Mouse (Mus musculus): Measurements from ENCODE around the gene Crtc3. TPM values are rescaled to one million over a fixed set of nuclear protein-coding genes. Genes with fewer than 3 reads are reported as not detected.
A peak's percentile ranks its signal among the peaks of the same experiment; 100 is the strongest.

The Crtc3 gene
- polyA plus RNA-seq (2015; fragmentation: Nextera tagmentation; extraction: Ambion mirVana), result 14.2 and 16.1 TPM in 2 replicates

- Histone ChIP-seq H3K27me3 (replicated peaks; ENCODE audit: control insufficient read depth, insufficient read depth, low read length) (no peaks in the 10 kb centered on the region), H3K4me3 (ENCODE audit: low read length) (peak within 1 kb of the TSS; percentile 82), H3K9ac (ENCODE audit: low read depth, low read length) (peak within 1 kb of the TSS; percentile 95), H3K36me3 (ENCODE audit: control insufficient read depth, insufficient read depth, low read length) (no peaks in the 10 kb centered on the region), H3K4me2 (ENCODE audit: low read length) (peak within 1 kb of the TSS; percentile 74), H3K27ac (ENCODE audit: low read depth, low read length) (peak within 1 kb of the TSS; percentile 97), H3K4me1 (ENCODE audit: control insufficient read depth, insufficient read depth, low read depth, low read length) (peaks cover 8% of the 10 kb centered on the region), H3K9me3 (ENCODE audit: control insufficient read depth, low read length) (no peaks in the 10 kb centered on the region)
- ATAC-seq, result peak; percentile 87
- under 1% methylated on average over 54 of the region's 83 CpGs for WGBS
Measured at GRCm38 (mm10) chr7:80688556-80689220, at the start of gene Crtc3. Gene Crtc3 (minus strand): TSS chr7:80688877.

DNA sequence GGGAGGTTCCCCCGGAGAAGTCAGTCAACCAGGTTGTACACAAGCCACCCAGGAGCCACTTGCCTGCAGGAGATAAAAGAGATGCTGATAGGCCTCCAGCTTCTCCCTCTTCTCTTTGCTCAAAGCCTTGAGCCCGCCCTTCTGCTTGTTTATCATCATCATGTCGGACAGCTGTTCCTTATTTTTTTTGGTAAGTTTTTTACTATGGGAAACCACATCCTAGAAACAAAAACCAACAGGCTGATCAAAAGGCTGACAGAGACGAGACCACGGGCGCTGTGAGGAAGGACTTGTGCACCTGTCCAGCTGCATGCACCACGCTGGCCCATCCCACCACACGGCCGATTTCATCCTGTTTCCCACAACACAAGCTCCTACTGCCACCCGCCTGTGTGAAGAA, 47.5 kb upstream of the Crtc3 start:
- Histone ChIP-seq H3K27me3 (replicated peaks; ENCODE audit: control insufficient read depth, insufficient read depth, low read length) (no peaks in the 10 kb centered on the region), H3K4me2 (ENCODE audit: low read length) (no peak overlapping the region), H3K36me3 (ENCODE audit: control insufficient read depth, insufficient read depth, low read length) (peaks cover 16% of the 10 kb centered on the region), H3K27ac (ENCODE audit: low read depth, low read length) (no peak overlapping the region), H3K9me3 (ENCODE audit: control insufficient read depth, low read length) (no peaks in the 10 kb centered on the region), H3K9ac (ENCODE audit: low read depth, low read length) (no peak overlapping the region), H3K4me1 (ENCODE audit: control insufficient read depth, insufficient read depth, low read depth, low read length) (no peaks in the 10 kb centered on the region), H3K4me3 (ENCODE audit: low read length) (no peak overlapping the region)
- no peak for ATAC-seq
- WGBS, result 88% methylated on average over 10 of the region's 10 CpGs

- no peak for ATAC-seq
Measured at GRCm38 (mm10) chr7:80732986-80733385, 44.3 kb upstream of the Crtc3 start.

DNA sequence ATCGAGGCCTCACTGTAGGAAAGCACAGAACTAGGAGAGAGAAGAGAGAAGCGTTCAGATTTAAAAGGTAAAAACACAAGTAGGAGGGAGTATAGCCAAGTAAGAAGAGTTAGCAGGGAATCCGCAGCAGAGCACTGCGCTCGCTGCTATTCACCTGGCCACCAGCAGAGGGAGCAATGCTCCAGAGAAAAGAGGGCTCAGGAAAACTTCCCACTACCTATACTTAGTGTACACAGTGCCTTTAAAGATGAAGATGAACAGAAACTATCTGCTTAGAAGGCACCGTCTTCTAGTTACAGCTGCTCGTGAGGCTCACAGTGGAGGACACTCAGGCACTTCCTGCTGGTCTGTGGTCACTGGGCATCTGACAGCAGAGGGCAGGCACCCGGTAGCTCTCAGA, 41.0 kb upstream of the Crtc3 start:
- no peak overlapping the region for H3K4me2 ChIP-seq (ENCODE audit: low read length)
- peaks cover 44% of the 10 kb centered on the region for H3K36me3 ChIP-seq (ENCODE audit: control insufficient read depth, insufficient read depth, low read length)
- 32% methylated on average over 8 of the region's 8 CpGs for WGBS
- no peaks in the 10 kb centered on the region for H3K9me3 ChIP-seq (ENCODE audit: control insufficient read depth, low read length)
- H3K27me3 ChIP-seq (replicated peaks; ENCODE audit: control insufficient read depth, insufficient read depth, low read length), result no peaks in the 10 kb centered on the region
- ATAC-seq, result peak; percentile 69; the same call in 1 of the 2 replicates
- no peak overlapping the region for H3K27ac ChIP-seq (ENCODE audit: low read depth, low read length)
- no peaks in the 10 kb centered on the region for H3K4me1 ChIP-seq (ENCODE audit: control insufficient read depth, insufficient read depth, low read depth, low read length)
- no peak overlapping the region for H3K9ac ChIP-seq (ENCODE audit: low read depth, low read length)
- no peak overlapping the region for H3K4me3 ChIP-seq (ENCODE audit: low read length)

More at GRCm38 (mm10) chr7:80732986-80733385, 44.3 kb upstream of the Crtc3 start:
- H3K9me3 ChIP-seq (ENCODE audit: control insufficient read depth, low read length), result no peaks in the 10 kb centered on the region
- H3K4me2 ChIP-seq (ENCODE audit: low read length), result no peak overlapping the region
- no peak overlapping the region for H3K27ac ChIP-seq (ENCODE audit: low read depth, low read length)
- no peaks in the 10 kb centered on the region for H3K4me1 ChIP-seq (ENCODE audit: control insufficient read depth, insufficient read depth, low read depth, low read length)
- peaks cover 19% of the 10 kb centered on the region for H3K36me3 ChIP-seq (ENCODE audit: control insufficient read depth, insufficient read depth, low read length)
- H3K4me3 ChIP-seq (ENCODE audit: low read length), result no peak overlapping the region
- 80% methylated on average over 11 of the region's 11 CpGs for WGBS
- no peak overlapping the region for H3K9ac ChIP-seq (ENCODE audit: low read depth, low read length)
- no peaks in the 10 kb centered on the region for H3K27me3 ChIP-seq (replicated peaks; ENCODE audit: control insufficient read depth, insufficient read depth, low read length)

- H3K27ac ChIP-seq (ENCODE audit: low read depth, low read length), result no peak overlapping the region
- H3K9ac ChIP-seq (ENCODE audit: low read depth, low read length), result no peak overlapping the region
- H3K4me2 ChIP-seq (ENCODE audit: low read length), result no peak overlapping the region
- no peak for ATAC-seq
- no peaks in the 10 kb centered on the region for H3K9me3 ChIP-seq (ENCODE audit: control insufficient read depth, low read length)
- peaks cover 34% of the 10 kb centered on the region for H3K36me3 ChIP-seq (ENCODE audit: control insufficient read depth, insufficient read depth, low read length)
- no peaks in the 10 kb centered on the region for H3K4me1 ChIP-seq (ENCODE audit: control insufficient read depth, insufficient read depth, low read depth, low read length)
- no peaks in the 10 kb centered on the region for H3K27me3 ChIP-seq (replicated peaks; ENCODE audit: control insufficient read depth, insufficient read depth, low read length)
- 28% methylated on average over 9 of the region's 9 CpGs for WGBS
- H3K4me3 ChIP-seq (ENCODE audit: low read length), result no peak overlapping the region
Measured at GRCm38 (mm10) chr7:80721041-80721440, 32.4 kb upstream of the Crtc3 start.

DNA sequence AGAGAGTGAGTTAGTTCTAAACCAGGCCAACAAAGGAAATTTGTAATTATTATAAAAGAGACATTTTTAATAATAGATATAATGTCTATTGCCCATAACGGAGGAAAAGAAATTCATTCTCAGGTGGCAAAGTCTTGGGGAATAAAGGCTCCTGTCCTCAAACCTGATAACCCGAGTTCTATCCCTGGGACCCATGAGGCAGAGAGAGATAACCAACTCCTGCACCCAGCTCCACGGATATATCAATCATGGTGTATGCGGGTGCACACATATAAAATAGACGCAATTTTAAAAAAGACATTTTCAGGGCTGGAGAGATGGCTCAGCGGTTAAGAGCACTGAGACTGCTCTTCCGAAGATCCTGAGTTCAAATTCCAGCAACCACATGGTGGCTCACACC, 30.9 kb upstream of the Crtc3 start:
- H3K4me3 ChIP-seq (ENCODE audit: low read length), result no peak overlapping the region
- H3K9me3 ChIP-seq (ENCODE audit: control insufficient read depth, low read length), result no peaks in the 10 kb centered on the region
- H3K4me1 ChIP-seq (ENCODE audit: control insufficient read depth, insufficient read depth, low read depth, low read length), result no peaks in the 10 kb centered on the region
- no peak for ATAC-seq
- peaks cover 30% of the 10 kb centered on the region for H3K36me3 ChIP-seq (ENCODE audit: control insufficient read depth, insufficient read depth, low read length)
- 97% methylated on average over 7 of the region's 7 CpGs for WGBS
- no peaks in the 10 kb centered on the region for H3K27me3 ChIP-seq (replicated peaks; ENCODE audit: control insufficient read depth, insufficient read depth, low read length)
- H3K4me2 ChIP-seq (ENCODE audit: low read length), result no peak overlapping the region
- no peak overlapping the region for H3K9ac ChIP-seq (ENCODE audit: low read depth, low read length)
- no peak overlapping the region for H3K27ac ChIP-seq (ENCODE audit: low read depth, low read length)

- H3K4me2 ChIP-seq (ENCODE audit: low read length), result no peak overlapping the region
- no peak for ATAC-seq
- peaks cover 30% of the 10 kb centered on the region for H3K36me3 ChIP-seq (ENCODE audit: control insufficient read depth, insufficient read depth, low read length)
- 93% methylated on average over 2 of the region's 2 CpGs for WGBS
- H3K9me3 ChIP-seq (ENCODE audit: control insufficient read depth, low read length), result no peaks in the 10 kb centered on the region
- H3K27me3 ChIP-seq (replicated peaks; ENCODE audit: control insufficient read depth, insufficient read depth, low read length), result no peaks in the 10 kb centered on the region
- no peak overlapping the region for H3K27ac ChIP-seq (ENCODE audit: low read depth, low read length)
- no peaks in the 10 kb centered on the region for H3K4me1 ChIP-seq (ENCODE audit: control insufficient read depth, insufficient read depth, low read depth, low read length)
- no peak overlapping the region for H3K4me3 ChIP-seq (ENCODE audit: low read length)
- H3K9ac ChIP-seq (ENCODE audit: low read depth, low read length), result no peak overlapping the region
Measured at GRCm38 (mm10) chr7:80719038-80719437, 30.4 kb upstream of the Crtc3 start.

DNA sequence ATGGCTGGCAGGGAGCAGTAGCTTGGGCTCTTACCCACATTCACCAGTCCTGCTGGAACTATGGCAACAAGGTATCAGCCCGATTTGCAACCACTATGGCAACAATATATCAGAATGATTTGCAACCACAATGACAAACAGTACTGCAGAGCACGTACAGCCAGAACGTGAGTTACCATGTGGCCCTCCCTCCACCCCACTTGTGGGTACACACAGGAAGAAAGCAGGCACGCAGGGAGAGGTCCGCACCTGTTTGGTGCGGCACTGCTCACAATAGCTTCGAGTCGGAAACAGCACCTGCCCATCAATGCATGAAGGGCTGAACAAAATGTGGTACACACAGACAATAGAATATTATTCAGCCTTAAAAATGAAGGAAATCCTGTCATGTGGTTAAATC, 29.8 kb upstream of the Crtc3 start:
- WGBS, result 82% methylated on average over 8 of the region's 8 CpGs
- ATAC-seq, result no peak
- Histone ChIP-seq H3K27me3 (replicated peaks; ENCODE audit: control insufficient read depth, insufficient read depth, low read length) (no peaks in the 10 kb centered on the region), H3K4me3 (ENCODE audit: low read length) (no peak overlapping the region), H3K9me3 (ENCODE audit: control insufficient read depth, low read length) (no peaks in the 10 kb centered on the region), H3K4me1 (ENCODE audit: control insufficient read depth, insufficient read depth, low read depth, low read length) (no peaks in the 10 kb centered on the region), H3K36me3 (ENCODE audit: control insufficient read depth, insufficient read depth, low read length) (peaks cover 32% of the 10 kb centered on the region), H3K4me2 (ENCODE audit: low read length) (no peak overlapping the region), H3K9ac (ENCODE audit: low read depth, low read length) (no peak overlapping the region), H3K27ac (ENCODE audit: low read depth, low read length) (no peak overlapping the region)

DNA sequence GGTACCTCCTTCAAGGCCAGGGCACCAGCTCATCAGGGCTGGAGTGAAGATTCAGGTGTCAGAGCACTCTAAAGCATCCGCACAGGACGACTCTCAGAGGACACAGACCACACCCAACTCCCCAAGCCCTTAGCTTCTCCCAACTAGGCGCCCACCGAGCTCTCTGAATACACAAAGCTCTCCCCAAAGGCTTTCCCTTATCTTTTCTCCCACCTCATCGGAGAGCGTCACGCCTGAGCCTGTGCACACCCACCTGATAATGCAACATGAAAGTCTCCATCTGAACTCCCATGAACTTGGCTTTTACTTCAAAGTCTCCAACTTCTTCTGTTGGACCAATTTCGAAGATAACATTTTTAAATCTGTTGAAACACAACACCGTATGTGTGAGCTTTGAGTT, 28.1 kb upstream of the Crtc3 start:
- Histone ChIP-seq H3K27me3 (replicated peaks; ENCODE audit: control insufficient read depth, insufficient read depth, low read length) (no peaks in the 10 kb centered on the region), H3K4me1 (ENCODE audit: control insufficient read depth, insufficient read depth, low read depth, low read length) (no peaks in the 10 kb centered on the region), H3K36me3 (ENCODE audit: control insufficient read depth, insufficient read depth, low read length) (peaks cover 24% of the 10 kb centered on the region), H3K9me3 (ENCODE audit: control insufficient read depth, low read length) (no peaks in the 10 kb centered on the region), H3K4me2 (ENCODE audit: low read length) (no peak overlapping the region), H3K27ac (ENCODE audit: low read depth, low read length) (no peak overlapping the region), H3K4me3 (ENCODE audit: low read length) (no peak overlapping the region), H3K9ac (ENCODE audit: low read depth, low read length) (no peak overlapping the region)
- 87% methylated on average over 9 of the region's 9 CpGs for WGBS
- no peak for ATAC-seq

All from hindbrain, embryonic 16.5 days (tissue).